Mouse (Mus musculus): ENCODE data around the gene Prkar2b.

The Prkar2b gene

DNA sequence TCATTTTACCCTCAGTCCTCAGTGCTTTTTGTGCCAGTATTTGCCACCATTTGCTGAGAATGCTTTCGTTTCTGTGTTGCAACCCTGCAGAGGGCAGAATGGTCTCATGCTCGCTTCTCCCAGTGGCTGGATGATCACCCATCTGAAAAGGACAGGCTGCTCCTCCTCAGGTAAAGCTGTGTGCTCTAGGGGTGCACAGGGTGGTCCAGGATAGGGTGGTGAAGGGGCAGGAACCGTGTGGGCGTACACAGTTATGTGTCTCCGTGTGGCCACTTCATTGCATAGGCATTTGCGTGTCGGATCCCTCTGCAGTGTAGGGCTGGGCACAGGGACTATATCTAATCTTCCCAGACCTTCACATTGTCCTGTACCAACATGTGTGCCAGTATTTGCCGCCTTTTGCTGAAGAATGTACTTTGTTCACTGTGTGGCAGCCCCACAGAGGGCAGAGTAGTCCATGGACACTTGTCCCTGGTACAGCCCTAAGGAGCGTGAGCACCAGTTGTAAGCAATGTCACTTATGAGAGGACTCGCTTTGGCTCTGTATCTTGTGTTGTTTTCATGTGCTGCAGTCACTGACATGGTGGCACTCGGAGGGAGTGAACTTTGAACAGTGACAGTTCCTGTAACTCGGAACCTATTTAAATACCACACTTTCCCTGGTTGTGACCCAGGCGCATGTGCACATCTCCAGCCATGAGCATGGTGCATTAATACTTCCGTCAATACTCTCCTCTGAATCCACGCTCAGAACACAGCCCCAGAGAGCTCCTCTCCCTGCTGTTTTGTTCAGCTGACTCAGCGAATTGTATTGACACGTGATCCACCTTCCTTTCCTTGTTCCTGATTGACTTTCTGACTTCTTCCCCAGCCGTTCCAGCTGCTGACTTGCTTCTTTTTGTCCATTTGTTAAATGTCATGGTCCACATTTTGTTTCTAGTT is 140.4 kb downstream of the Prkar2b start:
- DNase-seq (ENCODE audit: low spot score), result no peak

DNA sequence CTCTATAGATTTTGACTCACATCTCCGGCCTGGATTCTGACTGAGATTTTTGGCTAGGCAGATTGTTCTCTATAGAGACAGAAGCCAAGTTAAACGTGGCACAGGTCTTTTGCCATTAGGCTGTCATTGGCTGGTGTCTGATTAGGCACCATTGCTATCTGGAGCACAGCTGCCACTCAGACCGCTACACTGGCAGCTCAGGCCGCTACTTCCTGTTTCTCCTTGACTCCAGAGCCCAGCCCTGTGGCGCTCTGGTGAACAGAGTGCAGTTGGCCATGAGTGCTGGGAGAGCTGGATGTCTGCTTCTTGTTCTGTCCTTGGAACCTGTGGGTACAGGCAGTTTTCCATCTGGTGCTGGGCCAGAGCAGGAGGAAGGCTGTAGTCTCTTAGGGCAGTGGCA is 143.9 kb downstream of the Prkar2b start:
- DNase-seq (ENCODE audit: low spot score), result peak; percentile 13

DNA sequence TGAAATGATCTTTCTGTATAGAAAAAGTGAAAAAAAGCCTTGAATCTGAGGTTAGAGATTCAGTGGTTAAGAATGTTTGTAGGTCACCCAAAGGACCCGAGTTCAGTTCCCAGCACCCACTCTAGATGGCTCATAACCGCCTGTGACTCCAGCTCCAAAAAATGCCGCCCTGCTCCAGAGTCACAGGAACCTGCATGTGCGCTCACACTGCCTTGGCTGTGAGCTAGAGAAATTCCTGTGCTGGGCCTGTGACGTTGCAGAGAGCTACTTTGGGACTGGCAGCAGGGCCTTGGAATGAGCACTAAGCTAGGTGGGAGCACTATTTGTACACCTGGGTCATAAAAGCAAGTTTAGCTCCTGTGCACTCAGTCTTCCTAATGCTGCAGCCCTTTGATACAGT is 144.4 kb downstream of the Prkar2b start:
- DNase-seq (ENCODE audit: low spot score), result no peak

DNA sequence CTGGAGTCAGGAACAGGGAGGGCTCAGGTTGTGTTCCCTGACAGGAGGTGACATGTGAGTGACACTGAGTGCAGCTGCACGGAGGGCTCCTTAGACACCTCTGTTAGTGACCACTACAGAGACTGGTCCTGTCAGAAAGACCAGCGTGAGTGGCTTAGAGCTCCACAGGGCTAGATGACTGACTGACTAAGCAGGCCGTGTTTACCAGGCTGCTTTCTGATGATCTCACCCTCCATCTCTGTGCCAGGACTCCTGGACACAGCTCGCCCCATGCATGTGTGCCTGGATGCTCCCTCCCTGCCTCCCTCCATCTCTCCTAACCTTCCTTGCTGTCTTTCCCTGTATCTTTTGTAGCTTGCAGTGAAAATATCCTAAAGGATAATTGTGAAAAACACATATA is 147.5 kb downstream of the Prkar2b start:
- peak; percentile 49 for DNase-seq (ENCODE audit: low spot score)

DNA sequence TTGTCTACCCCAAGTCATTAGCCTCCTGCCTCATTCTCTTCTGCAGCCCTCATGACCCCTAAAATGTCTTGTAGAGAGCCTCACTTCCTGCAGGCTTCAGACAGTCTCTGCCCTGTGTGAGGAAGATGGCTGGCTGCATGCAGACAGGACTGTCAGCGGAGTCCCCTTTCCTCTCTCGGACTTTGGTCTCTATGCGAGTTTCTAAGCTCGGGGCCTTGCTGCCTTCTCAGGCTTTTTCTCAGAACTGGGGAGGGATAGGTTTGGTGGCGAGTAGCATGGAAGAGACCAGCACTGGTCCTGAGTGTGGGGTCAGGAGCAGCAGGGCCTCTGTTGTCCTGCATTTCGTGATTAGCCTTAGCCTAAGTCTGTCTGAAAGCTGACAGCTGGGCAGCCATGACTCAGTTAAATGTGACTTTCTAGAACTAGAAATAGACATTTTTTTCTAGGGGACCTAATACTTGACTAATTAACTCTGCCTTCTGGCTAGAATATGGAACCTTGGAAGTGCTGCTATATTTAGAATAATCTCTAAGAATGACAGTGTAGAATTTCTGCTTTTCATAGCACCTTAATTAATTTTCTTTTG is 148.0 kb downstream of the Prkar2b start:
- DNase-seq (ENCODE audit: low spot score), result no peak
